Mouse (Mus musculus): ENCODE measurements at regions not wholly inside any gene's neighbourhood (a gene's known extent, or its start where the extent isn't known, plus 50 kb on each side); places are given as distances from the start of the nearest gene placed in this dataset.

- H3K27ac ChIP-seq (ENCODE audit: insufficient read depth, low read depth, low read length, poor library complexity, severe bottlenecking): no peak overlapping the region
- H3K36me3 ChIP-seq (ENCODE audit: control insufficient read depth, insufficient read depth, low read length, poor library complexity, severe bottlenecking): no peaks in the 10 kb centered on the region
- in situ Hi-C loops (cut with MboI; ENCODE audit: low sequenced_read_pairs in 2 of 2, unreplicated experiment in 2 of 2): no loop called here
- peaks cover 3 to 8% of the 10 kb centered on the region in 2 experiments; a peak in 2 of 4 replicates for H3K4me1 ChIP-seq (ENCODE audit: control insufficient read depth in 2 of 2, insufficient read depth in 2 of 2, low read length in 2 of 2, poor library complexity in 1 of 2)
- H3K9me3 ChIP-seq (ENCODE audit: control insufficient read depth, insufficient read depth, low read depth, low read length): no peaks in the 10 kb centered on the region
- H3K4me3 ChIP-seq (ENCODE audit: insufficient read depth in 1 of 2, low read depth in 1 of 2, low read length in 2 of 2, poor library complexity in 1 of 2, severe bottlenecking in 1 of 2): no peak overlapping the region
- no peak overlapping the region for H3K9ac ChIP-seq (ENCODE audit: insufficient read depth, low read depth, low read length, poor library complexity, severe bottlenecking)
- TF ChIP-seq HCFC1 (IDR thresholded peaks at IDR 0.05; ENCODE audit: borderline replicate concordance, insufficient read depth, low read length): no peak
- TF ChIP-seq ZC3H11A (IDR thresholded peaks at IDR 0.05; ENCODE audit: borderline replicate concordance, low read depth, low read length): no peak
- no peak for TF ChIP-seq CHD2 (IDR thresholded peaks at IDR 0.05; ENCODE audit: low read depth, low read length)
- no peak for TF ChIP-seq MAFK (IDR thresholded peaks at IDR 0.05; ENCODE audit: insufficient read depth, low read depth, low read length)
- no peak for DNase-seq (ENCODE audit: low read depth, low spot score)
Observed at GRCm38 (mm10) chr12:58474181-58474580, 205.1 kb upstream of the Clec14a start.

GRCm38 (mm10) chr12:58473511-58473910 lies 204.4 kb upstream of the Clec14a start:
- Histone ChIP-seq H3K27ac (ENCODE audit: insufficient read depth, low read depth, low read length, poor library complexity, severe bottlenecking) (no peak overlapping the region; the same call in 1 of the 2 replicates), H3K4me3 (ENCODE audit: insufficient read depth in 1 of 2, low read depth in 1 of 2, low read length in 2 of 2, poor library complexity in 1 of 2, severe bottlenecking in 1 of 2) (no peak overlapping the region), H3K9ac (ENCODE audit: insufficient read depth, low read depth, low read length, poor library complexity, severe bottlenecking) (no peak overlapping the region), H3K9me3 (ENCODE audit: control insufficient read depth, insufficient read depth, low read depth, low read length) (no peaks in the 10 kb centered on the region), H3K4me1 (ENCODE audit: control insufficient read depth in 2 of 2, insufficient read depth in 2 of 2, low read length in 2 of 2, poor library complexity in 1 of 2) (peaks cover 3 to 8% of the 10 kb centered on the region in 2 experiments; a peak in 2 of 4 replicates), H3K36me3 (ENCODE audit: control insufficient read depth, insufficient read depth, low read length, poor library complexity, severe bottlenecking) (no peaks in the 10 kb centered on the region)
- in situ Hi-C loops (cut with MboI; ENCODE audit: low sequenced_read_pairs in 2 of 2, unreplicated experiment in 2 of 2): no loop called here
- no peak for TF ChIP-seq MAFK (IDR thresholded peaks at IDR 0.05; ENCODE audit: insufficient read depth, low read depth, low read length)
- TF ChIP-seq ZNF384 (IDR thresholded peaks at IDR 0.05; ENCODE audit: low read depth, low read length): peak; percentile 98
- DNase-seq (ENCODE audit: low read depth, low spot score): peak; percentile 40

GRCm38 (mm10) chr12:58460465-58460864 lies 191.4 kb upstream of the Clec14a start:
- H3K9me3 ChIP-seq (ENCODE audit: control insufficient read depth, insufficient read depth, low read depth, low read length): no peaks in the 10 kb centered on the region
- H3K27ac ChIP-seq (ENCODE audit: insufficient read depth, low read depth, low read length, poor library complexity, severe bottlenecking): no peak overlapping the region
- H3K36me3 ChIP-seq (ENCODE audit: control insufficient read depth, insufficient read depth, low read length, poor library complexity, severe bottlenecking): no peaks in the 10 kb centered on the region
- no peak for DNase-seq (ENCODE audit: low read depth, low spot score)
- no peaks in the 10 kb centered on the region for H3K4me1 ChIP-seq (ENCODE audit: control insufficient read depth in 2 of 2, insufficient read depth in 2 of 2, low read length in 2 of 2, poor library complexity in 1 of 2)
- in situ Hi-C loops (cut with MboI; ENCODE audit: low sequenced_read_pairs in 2 of 2, unreplicated experiment in 2 of 2): no loop called here
- no peak overlapping the region for H3K9ac ChIP-seq (ENCODE audit: insufficient read depth, low read depth, low read length, poor library complexity, severe bottlenecking)
- TF ChIP-seq ZNF384 (IDR thresholded peaks at IDR 0.05; ENCODE audit: low read depth, low read length) (no peak), CHD2 (IDR thresholded peaks at IDR 0.05; ENCODE audit: low read depth, low read length) (no peak), ZC3H11A (IDR thresholded peaks at IDR 0.05; ENCODE audit: borderline replicate concordance, low read depth, low read length) (no peak), HCFC1 (IDR thresholded peaks at IDR 0.05; ENCODE audit: borderline replicate concordance, insufficient read depth, low read length) (no peak), MAFK (IDR thresholded peaks at IDR 0.05; ENCODE audit: insufficient read depth, low read depth, low read length) (no peak)
- no peak overlapping the region for H3K4me3 ChIP-seq (ENCODE audit: insufficient read depth in 1 of 2, low read depth in 1 of 2, low read length in 2 of 2, poor library complexity in 1 of 2, severe bottlenecking in 1 of 2)

- Histone ChIP-seq H3K27ac (ENCODE audit: insufficient read depth, low read depth, low read length, poor library complexity, severe bottlenecking) (no peak overlapping the region), H3K9me3 (ENCODE audit: control insufficient read depth, insufficient read depth, low read depth, low read length) (no peaks in the 10 kb centered on the region), H3K36me3 (ENCODE audit: control insufficient read depth, insufficient read depth, low read length, poor library complexity, severe bottlenecking) (no peaks in the 10 kb centered on the region), H3K9ac (ENCODE audit: insufficient read depth, low read depth, low read length, poor library complexity, severe bottlenecking) (no peak overlapping the region), H3K4me3 (ENCODE audit: insufficient read depth in 1 of 2, low read depth in 1 of 2, low read length in 2 of 2, poor library complexity in 1 of 2, severe bottlenecking in 1 of 2) (no peak overlapping the region), H3K4me1 (ENCODE audit: control insufficient read depth in 2 of 2, insufficient read depth in 2 of 2, low read length in 2 of 2, poor library complexity in 1 of 2) (no peaks in the 10 kb centered on the region)
- in situ Hi-C loops (cut with MboI; ENCODE audit: low sequenced_read_pairs in 2 of 2, unreplicated experiment in 2 of 2): no loop called here
- no peak for DNase-seq (ENCODE audit: low read depth, low spot score)
- TF ChIP-seq ZNF384 (IDR thresholded peaks at IDR 0.05; ENCODE audit: low read depth, low read length): no peak
- TF ChIP-seq CHD2 (IDR thresholded peaks at IDR 0.05; ENCODE audit: low read depth, low read length): no peak
- TF ChIP-seq ZC3H11A (IDR thresholded peaks at IDR 0.05; ENCODE audit: borderline replicate concordance, low read depth, low read length): no peak
- no peak for TF ChIP-seq HCFC1 (IDR thresholded peaks at IDR 0.05; ENCODE audit: borderline replicate concordance, insufficient read depth, low read length)
- no peak for TF ChIP-seq MAFK (IDR thresholded peaks at IDR 0.05; ENCODE audit: insufficient read depth, low read depth, low read length)
Observed at GRCm38 (mm10) chr12:58454828-58455227, 185.7 kb upstream of the Clec14a start.

- no peak overlapping the region for H3K4me3 ChIP-seq (ENCODE audit: insufficient read depth in 1 of 2, low read depth in 1 of 2, low read length in 2 of 2, poor library complexity in 1 of 2, severe bottlenecking in 1 of 2)
- H3K9me3 ChIP-seq (ENCODE audit: control insufficient read depth, insufficient read depth, low read depth, low read length): no peaks in the 10 kb centered on the region
- peaks cover 0 to 2% of the 10 kb centered on the region in 2 experiments; a peak in 1 of 4 replicates for H3K4me1 ChIP-seq (ENCODE audit: control insufficient read depth in 2 of 2, insufficient read depth in 2 of 2, low read length in 2 of 2, poor library complexity in 1 of 2)
- no peak overlapping the region for H3K27ac ChIP-seq (ENCODE audit: insufficient read depth, low read depth, low read length, poor library complexity, severe bottlenecking)
- H3K36me3 ChIP-seq (ENCODE audit: control insufficient read depth, insufficient read depth, low read length, poor library complexity, severe bottlenecking): no peaks in the 10 kb centered on the region
- TF ChIP-seq ZC3H11A (IDR thresholded peaks at IDR 0.05; ENCODE audit: borderline replicate concordance, low read depth, low read length) (no peak), ZNF384 (IDR thresholded peaks at IDR 0.05; ENCODE audit: low read depth, low read length) (no peak)
- no peak overlapping the region for H3K9ac ChIP-seq (ENCODE audit: insufficient read depth, low read depth, low read length, poor library complexity, severe bottlenecking)
- in situ Hi-C loops (cut with MboI; ENCODE audit: low sequenced_read_pairs in 2 of 2, unreplicated experiment in 2 of 2): no loop called here
- DNase-seq (ENCODE audit: low read depth, low spot score): no peak
Observed at GRCm38 (mm10) chr12:58443007-58443406, 173.9 kb upstream of the Clec14a start.
